Mouse (Mus musculus) hindbrain, postnatal 0 days (tissue): ENCODE data around the gene Lrrc38. TPM values are rescaled to one million over a fixed set of nuclear protein-coding genes. Genes with fewer than 3 reads are reported as not detected.

Experiments
- ATAC-seq: fragments of 200-750 bp; cut with Nextera tagmentation; 2 replicates; pipeline ENCODE4 v1.8.0; 2017; ENCODE audit warnings: mild to moderate bottlenecking, moderate TSS enrichment, moderate library complexity
- DNase-seq: peaks from one replicate; pipeline ENCODE4 v3.0.0-alpha.2; 2015; ENCODE audit warnings: low spot score
- H3K27ac ChIP-seq: fragments of 300-500 bp; sonication (generic); 2 replicates; pipeline ENCODE4 v1.5.1; 2014; ENCODE audit warnings: mild to moderate bottlenecking
- H3K27me3 ChIP-seq: fragments of 300-500 bp; sonication (generic); 2 replicates; pipeline ENCODE4 v1.6.1; 2014; ENCODE audit warnings: low read length, mixed read lengths; ENCODE audit not compliant: insufficient read depth
- H3K36me3 ChIP-seq: fragments of 300-500 bp; sonication (generic); 2 replicates; pipeline ENCODE4 v1.6.1; 2014; ENCODE audit warnings: low read length, mixed read lengths; ENCODE audit not compliant: insufficient read depth
- H3K4me1 ChIP-seq: fragments of 300-500 bp; sonication (generic); 2 replicates; pipeline ENCODE4 v1.6.1; 2014; ENCODE audit warnings: antibody characterized with exemption, low read length, mixed read lengths; ENCODE audit not compliant: insufficient read depth
- H3K4me2 ChIP-seq: fragments of 300-500 bp; sonication (generic); 2 replicates; pipeline ENCODE4 v1.6.1; 2014; ENCODE audit warnings: low read depth, mild to moderate bottlenecking, low read length, moderate library complexity, mixed read lengths
- H3K4me3 ChIP-seq: fragments of 300-500 bp; sonication (generic); 2 replicates; pipeline ENCODE4 v1.5.1; 2014; ENCODE audit warnings: low read length
- H3K9ac ChIP-seq: fragments of 300-500 bp; sonication (generic); replicated peaks from 2 replicates; pipeline ENCODE4 v1.6.1; 2014; ENCODE audit warnings: mild to moderate bottlenecking, low read length, moderate library complexity, mixed read lengths
- H3K9me3 ChIP-seq: fragments of 300-500 bp; sonication (generic); 2 replicates; pipeline ENCODE4 v1.6.1; 2016; ENCODE audit warnings: low read length, mixed read lengths
- CTCF ChIP-seq: IDR thresholded peaks from 2 replicates; pipeline ENCODE4 v1.5.1; 2016; ENCODE audit warnings: antibody characterized with exemption, control low read depth, low read depth
- WGBS: fragments of 180-500 bp; shearing (Covaris S2); extraction: QIAGEN DNeasy Blood & Tissue Kit; methylation state at CpG from one replicate; pipeline ENCODE4 v1.1.7; 2014; 5-methylcytosine and 5-hydroxymethylcytosine counted together
- polyA plus RNA-seq: library from polyadenylated mRNA; unstranded; fragments of >200 nt; fragmentation: Nextera tagmentation; extraction: Ambion mirVana; gene quantifications from 2 replicates; pipeline ENCODE4 v1.2.1, GENCODE M21; 2015
- total RNA-seq: library from RNA; depleted of rRNA; stranded (reverse); fragments of >200 nt; gene quantifications from 2 replicates; pipeline ENCODE4 v1.2.3, GENCODE M21; 2014

Gene Lrrc38
- total and polyA plus RNA-seq, 2 experiments from 2014 or later, result 0.63 to 0.84 TPM

- DNase-seq (peak; percentile 51), ATAC-seq (peak; percentile 71)
- 12% methylated on average over 15 of the region's 15 CpGs for WGBS
- Histone ChIP-seq H3K27me3 (no peaks in the 10 kb centered on the region), H3K4me2 (peak overlapping the region; percentile 27; the same call in 1 of the 2 replicates), H3K36me3 (no peaks in the 10 kb centered on the region), H3K9me3 (no peaks in the 10 kb centered on the region), H3K4me3 (no peak overlapping the region), H3K4me1 (no peaks in the 10 kb centered on the region), H3K27ac (0 out of 2 replicates have a peak overlapping the region, but pooled peaks have one; percentile 46), H3K9ac (no peak overlapping the region)
- TF ChIP-seq CTCF, result 0 out of 2 replicates have a peak, but pooled peaks have one; percentile 1
These were observed 30.6 kb downstream of the Lrrc38 start for GRCm38 (mm10) chr4:143379931-143380715.

DNA sequence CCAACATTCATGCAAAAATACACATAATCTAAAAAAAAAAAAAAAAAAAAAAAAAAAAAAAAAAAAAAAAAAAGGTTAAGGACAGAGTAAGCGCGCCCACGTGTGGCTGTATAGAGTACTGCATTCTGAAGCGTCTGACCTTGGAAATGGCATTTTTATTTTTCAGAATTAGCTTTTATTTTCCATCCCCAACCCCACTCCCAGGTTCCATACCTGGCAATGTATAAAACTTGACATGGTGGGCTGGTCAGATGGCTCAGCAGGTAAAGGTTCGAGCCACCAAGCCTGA, 31.1 kb downstream of the Lrrc38 start:
- no peaks in the 10 kb centered on the region for H3K4me1 ChIP-seq
- no peak overlapping the region for H3K9ac ChIP-seq
- no peak overlapping the region for H3K4me3 ChIP-seq
- peak; percentile 82 for TF ChIP-seq CTCF
- DNase-seq, result peak; percentile 78
- H3K27me3 ChIP-seq, result no peaks in the 10 kb centered on the region
- no peaks in the 10 kb centered on the region for H3K9me3 ChIP-seq
- 5% methylated on average over 5 of the region's 5 CpGs for WGBS
- H3K4me2 ChIP-seq, result no peak overlapping the region
- no peak for ATAC-seq
- H3K27ac ChIP-seq, result no peak overlapping the region
- H3K36me3 ChIP-seq, result no peaks in the 10 kb centered on the region

GRCm38 (mm10) chr4:143382163-143382562, 32.6 kb downstream of the Lrrc38 start:
- no peak overlapping the region for H3K4me3 ChIP-seq
- H3K9ac ChIP-seq, result no peak overlapping the region
- WGBS, result 54% methylated on average over 3 of the region's 3 CpGs
- H3K4me2 ChIP-seq, result no peak overlapping the region
- DNase-seq (peak; percentile 20), ATAC-seq (no peak)
- H3K4me1 ChIP-seq, result no peaks in the 10 kb centered on the region
- no peak for TF ChIP-seq CTCF
- H3K27me3 ChIP-seq, result no peaks in the 10 kb centered on the region
- H3K27ac ChIP-seq, result no peak overlapping the region
- no peaks in the 10 kb centered on the region for H3K36me3 ChIP-seq
- H3K9me3 ChIP-seq, result no peaks in the 10 kb centered on the region

- H3K4me3 ChIP-seq, result no peak overlapping the region
- H3K4me2 ChIP-seq, result no peak overlapping the region
- H3K27ac ChIP-seq, result no peak overlapping the region
- H3K27me3 ChIP-seq, result no peaks in the 10 kb centered on the region
- no peaks in the 10 kb centered on the region for H3K36me3 ChIP-seq
- 45% methylated on average over 4 of the region's 4 CpGs for WGBS
- no peaks in the 10 kb centered on the region for H3K9me3 ChIP-seq
- H3K9ac ChIP-seq, result no peak overlapping the region
- peak; percentile 70 for TF ChIP-seq CTCF
- ATAC-seq (no peak), DNase-seq (peak; percentile 52)
- no peaks in the 10 kb centered on the region for H3K4me1 ChIP-seq
These were observed 34.1 kb downstream of the Lrrc38 start for GRCm38 (mm10) chr4:143383646-143384045.

GRCm38 (mm10) chr4:143388955-143389702, 39.6 kb downstream of the Lrrc38 start:
- H3K27ac ChIP-seq, result 0 out of 2 replicates have a peak overlapping the region, but pooled peaks have one; percentile 26
- peak; percentile 62 for TF ChIP-seq CTCF
- no peaks in the 10 kb centered on the region for H3K27me3 ChIP-seq
- H3K9me3 ChIP-seq, result no peaks in the 10 kb centered on the region
- peak overlapping the region; percentile 35; the same call in 1 of the 2 replicates for H3K9ac ChIP-seq
- no peaks in the 10 kb centered on the region for H3K36me3 ChIP-seq
- H3K4me2 ChIP-seq, result peak overlapping the region; percentile 52
- peak overlapping the region; percentile 36 for H3K4me3 ChIP-seq
- DNase-seq (peak; percentile 80), ATAC-seq (peak; percentile 95)
- H3K4me1 ChIP-seq, result no peaks in the 10 kb centered on the region
- WGBS, result 14% methylated on average over 23 of the region's 43 CpGs

GRCm38 (mm10) chr4:143394181-143394580, 44.6 kb downstream of the Lrrc38 start, which contains the start of gene Pramel1:
Pramel1 (plus strand) TSS chr4:143394428.
- H3K36me3 ChIP-seq, result no peaks in the 10 kb centered on the region
- H3K4me2 ChIP-seq, result no peak within 1 kb of the TSS
- ATAC-seq (no peak), DNase-seq (no peak)
- H3K4me3 ChIP-seq, result no peak within 1 kb of the TSS
- H3K9ac ChIP-seq, result no peak within 1 kb of the TSS
- H3K27ac ChIP-seq, result no peak within 1 kb of the TSS
- 83% methylated on average over 26 of the region's 26 CpGs for WGBS
- H3K4me1 ChIP-seq, result no peaks in the 10 kb centered on the region
- H3K27me3 ChIP-seq, result no peaks in the 10 kb centered on the region
- no peak for TF ChIP-seq CTCF
- no peaks in the 10 kb centered on the region for H3K9me3 ChIP-seq
